Mouse (Mus musculus): ENCODE data around the gene Tex11. TPM values are rescaled to one million over a fixed set of nuclear protein-coding genes. Genes with fewer than 3 reads are reported as not detected.

Gene Tex11
- polyA plus RNA-seq, 1 experiment from 2014 or later, result 0.11 TPM

DNA sequence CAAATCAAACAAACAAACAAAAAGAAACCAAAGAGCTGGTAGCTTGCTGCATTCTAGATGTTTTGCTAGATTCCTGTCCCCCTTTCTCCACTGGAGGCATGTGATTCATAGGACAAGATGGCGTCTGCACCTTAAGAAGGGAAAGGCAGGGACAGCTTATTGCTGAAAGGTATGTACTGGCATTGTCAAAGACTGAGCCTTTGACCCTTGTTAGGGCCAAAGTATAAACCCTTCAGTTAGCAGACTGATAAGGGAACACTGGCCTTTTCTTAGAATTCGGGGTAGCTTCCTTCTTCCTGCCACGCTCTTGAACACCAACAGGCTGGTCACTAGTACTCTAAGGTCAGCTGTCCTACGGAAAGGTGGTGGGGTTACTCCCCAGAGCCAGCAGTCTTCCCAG, 262.1 kb downstream of the Tex11 start:
- Histone ChIP-seq H3K4me2 (ENCODE audit: low read length) (no peak overlapping the region), H3K36me3 (ENCODE audit: control insufficient read depth, insufficient read depth, low read length) (no peaks in the 10 kb centered on the region), H3K9me3 (replicated peaks; ENCODE audit: control insufficient read depth, low read length, poor library complexity, severe bottlenecking) (no peaks in the 10 kb centered on the region), H3K27me3 (ENCODE audit: control insufficient read depth, insufficient read depth, low read depth, low read length) (no peaks in the 10 kb centered on the region), H3K4me1 (ENCODE audit: control insufficient read depth, insufficient read depth, low read length) (no peaks in the 10 kb centered on the region), H3K4me3 (ENCODE audit: low read depth, low read length) (no peak overlapping the region), H3K27ac (ENCODE audit: low read length) (no peak overlapping the region), H3K9ac (ENCODE audit: low read depth, low read length) (no peak overlapping the region)
- 79% methylated on average over 4 of the region's 4 CpGs for WGBS
- ATAC-seq, result no peak

DNA sequence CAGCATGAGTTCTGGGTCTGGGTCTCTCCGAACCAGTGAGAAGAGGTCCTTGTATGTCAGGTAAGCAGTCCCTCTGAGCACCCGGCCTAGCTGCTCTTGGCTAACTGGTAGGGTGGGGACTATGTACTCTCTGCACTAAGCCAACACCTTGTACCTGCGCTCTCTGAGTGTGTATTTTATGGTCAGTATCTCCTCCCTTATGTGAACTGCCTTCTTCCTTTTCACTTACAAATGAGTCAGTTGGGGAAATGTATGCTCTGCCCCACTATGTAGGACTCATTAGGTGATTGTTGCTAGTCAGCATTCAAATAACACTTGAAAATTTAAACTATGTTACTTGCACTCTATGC, 262.8 kb downstream of the Tex11 start:
- no peaks in the 10 kb centered on the region for H3K27me3 ChIP-seq (ENCODE audit: control insufficient read depth, insufficient read depth, low read depth, low read length)
- no peak overlapping the region for H3K9ac ChIP-seq (ENCODE audit: low read depth, low read length)
- no peak overlapping the region for H3K4me2 ChIP-seq (ENCODE audit: low read length)
- H3K9me3 ChIP-seq (replicated peaks; ENCODE audit: control insufficient read depth, low read length, poor library complexity, severe bottlenecking), result no peaks in the 10 kb centered on the region
- H3K4me3 ChIP-seq (ENCODE audit: low read depth, low read length), result no peak overlapping the region
- no peaks in the 10 kb centered on the region for H3K4me1 ChIP-seq (ENCODE audit: control insufficient read depth, insufficient read depth, low read length)
- 98% methylated on average over 3 of the region's 3 CpGs for WGBS
- no peak for ATAC-seq
- no peaks in the 10 kb centered on the region for H3K36me3 ChIP-seq (ENCODE audit: control insufficient read depth, insufficient read depth, low read length)
- no peak overlapping the region for H3K27ac ChIP-seq (ENCODE audit: low read length)

DNA sequence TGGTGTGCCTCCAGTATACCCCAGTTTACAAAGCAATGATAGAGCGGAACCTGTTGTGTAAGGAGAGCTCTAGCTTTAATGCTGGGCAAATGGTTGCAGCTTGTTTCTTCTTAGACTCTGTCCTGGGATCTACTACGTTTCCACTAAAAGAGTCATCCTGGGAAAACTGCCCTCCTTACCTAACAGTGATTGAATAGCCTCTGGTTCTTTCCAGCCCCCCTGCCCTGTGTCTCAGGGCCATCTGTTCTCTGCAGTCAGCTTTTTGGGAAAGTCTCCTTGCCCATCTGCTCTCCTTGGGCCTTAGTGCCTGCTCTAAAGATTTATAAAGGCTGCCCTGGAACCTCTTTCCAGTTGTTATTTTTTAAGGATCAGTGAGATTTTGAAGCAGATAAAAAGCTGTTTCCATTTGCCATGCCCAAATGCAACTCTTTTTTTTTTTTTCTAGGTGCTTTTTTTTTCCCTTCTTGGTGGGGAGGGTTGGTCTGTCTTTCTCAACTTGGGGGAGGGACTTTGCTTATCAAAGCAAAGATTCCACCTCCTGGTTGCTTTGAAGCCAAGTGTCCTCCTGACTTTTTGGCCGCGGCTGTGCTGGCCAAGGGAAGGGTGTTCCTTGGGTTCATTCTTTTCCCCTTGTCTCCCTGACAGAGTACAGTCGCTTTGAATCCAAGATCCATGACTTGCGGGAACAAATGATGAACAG, 263.3 kb downstream of the Tex11 start:
- H3K27me3 ChIP-seq (ENCODE audit: control insufficient read depth, insufficient read depth, low read depth, low read length), result no peaks in the 10 kb centered on the region
- H3K9ac ChIP-seq (ENCODE audit: low read depth, low read length), result no peak overlapping the region
- no peak overlapping the region for H3K4me2 ChIP-seq (ENCODE audit: low read length)
- H3K36me3 ChIP-seq (ENCODE audit: control insufficient read depth, insufficient read depth, low read length), result no peaks in the 10 kb centered on the region
- no peaks in the 10 kb centered on the region for H3K9me3 ChIP-seq (replicated peaks; ENCODE audit: control insufficient read depth, low read length, poor library complexity, severe bottlenecking)
- no peaks in the 10 kb centered on the region for H3K4me1 ChIP-seq (ENCODE audit: control insufficient read depth, insufficient read depth, low read length)
- 86% methylated on average over 6 of the region's 6 CpGs for WGBS
- no peak overlapping the region for H3K27ac ChIP-seq (ENCODE audit: low read length)
- no peak for ATAC-seq
- no peak overlapping the region for H3K4me3 ChIP-seq (ENCODE audit: low read depth, low read length)

DNA sequence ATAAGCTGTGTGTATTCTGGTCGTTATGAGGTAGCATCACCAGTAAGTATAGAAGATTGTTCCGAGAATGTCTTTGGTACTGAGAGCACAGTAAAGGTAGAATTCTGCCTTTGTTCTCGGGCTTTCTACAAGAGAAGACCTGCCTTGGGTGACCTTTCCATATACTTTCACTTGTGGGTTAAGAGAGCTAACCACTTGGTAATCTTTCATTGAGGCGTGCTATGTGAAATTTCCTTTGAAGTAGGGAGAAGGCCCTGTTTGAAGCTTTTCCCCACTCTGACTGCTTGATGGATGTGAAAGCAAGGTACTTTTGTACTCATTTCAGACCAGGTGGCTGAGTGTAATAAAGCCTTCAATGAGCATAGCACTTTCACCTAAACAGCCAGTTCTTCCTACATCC, 270.1 kb downstream of the Tex11 start:
- H3K4me3 ChIP-seq (ENCODE audit: low read depth, low read length), result no peak overlapping the region
- no peak overlapping the region for H3K4me2 ChIP-seq (ENCODE audit: low read length)
- no peaks in the 10 kb centered on the region for H3K36me3 ChIP-seq (ENCODE audit: control insufficient read depth, insufficient read depth, low read length)
- H3K4me1 ChIP-seq (ENCODE audit: control insufficient read depth, insufficient read depth, low read length), result no peaks in the 10 kb centered on the region
- 84% methylated on average over 4 of the region's 4 CpGs for WGBS
- H3K27me3 ChIP-seq (ENCODE audit: control insufficient read depth, insufficient read depth, low read depth, low read length), result no peaks in the 10 kb centered on the region
- H3K27ac ChIP-seq (ENCODE audit: low read length), result no peak overlapping the region
- H3K9ac ChIP-seq (ENCODE audit: low read depth, low read length), result no peak overlapping the region
- ATAC-seq, result no peak
- no peaks in the 10 kb centered on the region for H3K9me3 ChIP-seq (replicated peaks; ENCODE audit: control insufficient read depth, low read length, poor library complexity, severe bottlenecking)

Other genes starting within 250 kb of the Tex11 start
- 9.3 and 20.2 TPM in 2 replicates for gene Slc7a3, start 26.4 kb upstream of the Tex11 start, polyA plus RNA-seq (2015; fragmentation: Nextera tagmentation; extraction: Ambion mirVana)
- gene Snx12, start 162.9 kb upstream of the Tex11 start, polyA plus RNA-seq (2015; fragmentation: Nextera tagmentation; extraction: Ambion mirVana), result 47.9 and 49.5 TPM in 2 replicates
- 0.57 and 0.65 TPM in 2 replicates for gene Foxo4, start 194.9 kb upstream of the Tex11 start, polyA plus RNA-seq (2015; fragmentation: Nextera tagmentation; extraction: Ambion mirVana)
- gene Gm614, start 204.3 kb upstream of the Tex11 start, polyA plus RNA-seq (2015; fragmentation: Nextera tagmentation; extraction: Ambion mirVana), result not detected in 2 replicates
- 5.6 and 5.7 TPM in 2 replicates for gene Il2rg, start 208.6 kb upstream of the Tex11 start, polyA plus RNA-seq (2015; fragmentation: Nextera tagmentation; extraction: Ambion mirVana)
- not detected in 2 replicates for gene Gm20489, start 209.4 kb upstream of the Tex11 start, polyA plus RNA-seq (2015; fragmentation: Nextera tagmentation; extraction: Ambion mirVana)
- 24.4 and 26.0 TPM in 2 replicates for gene Med12, start 214.4 kb upstream of the Tex11 start, polyA plus RNA-seq (2015; fragmentation: Nextera tagmentation; extraction: Ambion mirVana)
- 90.9 and 94.7 TPM in 2 replicates for gene Nlgn3, start 239.5 kb upstream of the Tex11 start, polyA plus RNA-seq (2015; fragmentation: Nextera tagmentation; extraction: Ambion mirVana)